Mouse (Mus musculus) lung, adult 2 months (tissue): ENCODE measurements at regions not wholly inside any gene's neighbourhood (a gene's known extent, or its start where the extent isn't known, plus 50 kb on each side); places are given as distances from the start of the nearest gene placed in this dataset.

Source experiments
- DNase-seq: peaks from one replicate; pipeline ENCODE4 v3.0.0; 2022
- H3K4me1 ChIP-seq: fragments of 200-500 bp; 2 replicates; pipeline ENCODE4 v1.6.1; 2011; ENCODE audit warnings: low read length; ENCODE audit not compliant: control insufficient read depth, insufficient read depth
- H3K4me3 ChIP-seq: fragments of 200-500 bp; replicated peaks from 2 replicates; pipeline ENCODE3; 2011; ENCODE audit warnings: low read depth, mild to moderate bottlenecking, control low read depth, low read length; ENCODE audit errors: extremely low read depth
- CTCF ChIP-seq: fragments of 200-500 bp; IDR thresholded peaks from 2 replicates; pipeline ENCODE4 v1.5.1; 2011; ENCODE audit warnings: mild to moderate bottlenecking, low read length, control low read depth; ENCODE audit not compliant: insufficient read depth
- POLR2A ChIP-seq: fragments of 200-500 bp; IDR thresholded peaks from 2 replicates; pipeline ENCODE4 v1.6.1; 2011; ENCODE audit warnings: low read depth, mild to moderate bottlenecking, control low read depth, low read length, borderline replicate concordance; ENCODE audit errors: extremely low read depth
- WGBS: fragments of 180-500 bp; shearing (Covaris S2); methylation state at CpG from one replicate; pipeline ENCODE4 v1.1.7; 2018; 5-methylcytosine and 5-hydroxymethylcytosine counted together

GRCm38 (mm10) chr5:106170405-106170804 is 287.6 kb downstream of the Barhl2 start:
- no peak for DNase-seq
- TF ChIP-seq POLR2A (no peak), CTCF (no peak)
- Histone ChIP-seq H3K4me1 (no peaks in the 10 kb centered on the region), H3K4me3 (no peak overlapping the region)
- 96% methylated on average over 4 of the region's 4 CpGs for WGBS

GRCm38 (mm10) chr5:106167556-106167955 is 290.4 kb downstream of the Barhl2 start:
- Histone ChIP-seq H3K4me3 (no peak overlapping the region), H3K4me1 (no peaks in the 10 kb centered on the region)
- WGBS: 82% methylated on average over 11 of the region's 11 CpGs
- TF ChIP-seq POLR2A: no peak
- no peak for TF ChIP-seq CTCF
- DNase-seq: no peak

GRCm38 (mm10) chr5:106166266-106166665 is 289.9 kb downstream of the Zfp326 start:
- no peaks in the 10 kb centered on the region for H3K4me1 ChIP-seq
- no peak for DNase-seq
- no peak overlapping the region for H3K4me3 ChIP-seq
- 66% methylated on average over 5 of the region's 5 CpGs for WGBS
- TF ChIP-seq POLR2A (no peak), CTCF (no peak)

GRCm38 (mm10) chr5:106164190-106164589 is 287.8 kb downstream of the Zfp326 start:
- H3K4me1 ChIP-seq: no peaks in the 10 kb centered on the region
- no peak for TF ChIP-seq POLR2A
- no peak for TF ChIP-seq CTCF
- no peak overlapping the region for H3K4me3 ChIP-seq
- 62% methylated on average over 8 of the region's 8 CpGs for WGBS
- DNase-seq: no peak

- no peaks in the 10 kb centered on the region for H3K4me1 ChIP-seq
- TF ChIP-seq CTCF (no peak), POLR2A (no peak)
- 39% methylated on average over 12 of the region's 12 CpGs for WGBS
- DNase-seq: no peak
- H3K4me3 ChIP-seq: no peak overlapping the region
Measured at GRCm38 (mm10) chr5:106162981-106163653, 286.8 kb downstream of the Zfp326 start.

GRCm38 (mm10) chr5:106139109-106139508 is 262.7 kb downstream of the Zfp326 start:
- DNase-seq: no peak
- no peaks in the 10 kb centered on the region for H3K4me1 ChIP-seq
- TF ChIP-seq POLR2A: no peak
- no peak overlapping the region for H3K4me3 ChIP-seq

- H3K4me3 ChIP-seq: no peak overlapping the region
- 51% methylated on average over 3 of the region's 3 CpGs for WGBS
- DNase-seq: no peak
- TF ChIP-seq POLR2A (no peak), CTCF (no peak)
- H3K4me1 ChIP-seq: no peaks in the 10 kb centered on the region
Measured at GRCm38 (mm10) chr5:106122928-106123327, 246.6 kb downstream of the Zfp326 start.

GRCm38 (mm10) chr5:106119584-106119983 is 243.2 kb downstream of the Zfp326 start:
- no peak for DNase-seq
- no peak for TF ChIP-seq POLR2A
- no peak for TF ChIP-seq CTCF
- 48% methylated on average over 1 of the region's 1 CpGs for WGBS
- H3K4me1 ChIP-seq: no peaks in the 10 kb centered on the region
- no peak overlapping the region for H3K4me3 ChIP-seq

- TF ChIP-seq POLR2A (no peak), CTCF (no peak)
- WGBS: 79% methylated on average over 3 of the region's 3 CpGs
- Histone ChIP-seq H3K4me3 (no peak overlapping the region), H3K4me1 (no peaks in the 10 kb centered on the region)
- no peak for DNase-seq
Measured at GRCm38 (mm10) chr5:106113186-106113585, 236.8 kb downstream of the Zfp326 start.

GRCm38 (mm10) chr5:106108474-106108971 is 232.2 kb downstream of the Zfp326 start:
- H3K4me1 ChIP-seq: no peaks in the 10 kb centered on the region
- 11% methylated on average over 8 of the region's 8 CpGs for WGBS
- no peak for DNase-seq
- TF ChIP-seq CTCF (no peak), POLR2A (no peak)
- no peak overlapping the region for H3K4me3 ChIP-seq
